Mouse (Mus musculus) ES-Bruce4 (cell line): Measurements from ENCODE around the gene Nmnat1. TPM values are rescaled to one million over a fixed set of nuclear protein-coding genes. Genes with fewer than 3 reads are reported as not detected.

ENCODE experiments used
- H3K27ac ChIP-seq: 2 replicates; pipeline ENCODE4 v1.5.1; 2012; ENCODE audit warnings: low read length, inconsistent platforms; ENCODE audit not compliant: insufficient read depth
- H3K27me3 ChIP-seq: 2 replicates; pipeline ENCODE4 v1.6.1; 2012; ENCODE audit warnings: mild to moderate bottlenecking, low read length, inconsistent platforms; ENCODE audit not compliant: control insufficient read depth, poor library complexity, insufficient read depth, severe bottlenecking
- H3K36me3 ChIP-seq: 2 replicates; pipeline ENCODE4 v1.6.1; 2012; ENCODE audit warnings: inconsistent platforms, mild to moderate bottlenecking, low read length, moderate library complexity; ENCODE audit not compliant: control insufficient read depth, poor library complexity, insufficient read depth, severe bottlenecking
- H3K4me1 ChIP-seq: one replicate; pipeline ENCODE4 v1.8.1; 2011; ENCODE audit warnings: low read length; ENCODE audit not compliant: control insufficient read depth, insufficient read depth
- H3K4me3 ChIP-seq: 2 replicates; pipeline ENCODE4 v1.5.1; 2011; ENCODE audit warnings: low read depth, mild to moderate bottlenecking, low read length
- H3K9ac ChIP-seq: 2 replicates; pipeline ENCODE4 v1.6.1; 2012; ENCODE audit warnings: low read depth, mild to moderate bottlenecking, inconsistent platforms; ENCODE audit not compliant: poor library complexity, severe bottlenecking
- H3K9me3 ChIP-seq: replicated peaks from 2 replicates; pipeline ENCODE4 v1.6.1; 2012; ENCODE audit warnings: mild to moderate bottlenecking, low read length, inconsistent platforms; ENCODE audit not compliant: control insufficient read depth, poor library complexity, insufficient read depth, severe bottlenecking
- CTCF ChIP-seq: IDR thresholded peaks from one replicate; pipeline ENCODE4 v1.8.1; 2011; ENCODE audit warnings: low read depth, low read length
- EP300 ChIP-seq: IDR thresholded peaks from 2 replicates; pipeline ENCODE4 v1.6.1; 2011; ENCODE audit warnings: low read depth, low read length; ENCODE audit not compliant: insufficient read depth
- POLR2A ChIP-seq: IDR thresholded peaks from one replicate; pipeline ENCODE4 v1.8.1; 2011; ENCODE audit warnings: low read length; ENCODE audit not compliant: insufficient read depth
- polyA plus RNA-seq: library from polyadenylated mRNA; stranded (reverse); fragments of >200 nt; gene quantifications from 2 replicates; pipeline ENCODE4 v1.2.4, GENCODE M21; 2011; ENCODE audit warnings: low read depth; ENCODE audit not compliant: missing spikeins, insufficient read depth, insufficient read length

Nmnat1 gene
- polyA plus RNA-seq, 1 experiment = 9.7 TPM

GRCm38 (mm10) chr4:149426325-149427199 is 58.4 kb downstream of the Nmnat1 start, which contains the start of gene Ube4b:
TSS of gene Ube4b (minus strand) at chr4:149426749.
- Histone ChIP-seq H3K9me3 (peaks cover 5% of the 10 kb centered on the region), H3K27me3 (no peaks in the 10 kb centered on the region), H3K4me1 (no peaks in the 10 kb centered on the region), H3K27ac (peak within 1 kb of the TSS; percentile 93), H3K36me3 (peaks cover 4% of the 10 kb centered on the region; the same call in 1 of the 2 replicates), H3K9ac (peak within 1 kb of the TSS; percentile 98), H3K4me3 (peak within 1 kb of the TSS; percentile 91)
- TF ChIP-seq CTCF = no peak
- no peak for TF ChIP-seq POLR2A
- no peak for TF ChIP-seq EP300

GRCm38 (mm10) chr4:149425801-149426292 is 59.2 kb downstream of the Nmnat1 start:
- Histone ChIP-seq H3K27ac (peak overlapping the region; percentile 93), H3K27me3 (no peaks in the 10 kb centered on the region), H3K4me1 (no peaks in the 10 kb centered on the region), H3K9ac (peak overlapping the region; percentile 98), H3K36me3 (peaks cover 4% of the 10 kb centered on the region; the same call in 1 of the 2 replicates), H3K4me3 (peak overlapping the region; percentile 91), H3K9me3 (peaks cover 9% of the 10 kb centered on the region)
- TF ChIP-seq CTCF (no peak), EP300 (no peak), POLR2A (no peak)

- Histone ChIP-seq H3K27me3 (no peaks in the 10 kb centered on the region), H3K36me3 (peaks cover 4% of the 10 kb centered on the region; the same call in 1 of the 2 replicates), H3K4me1 (no peaks in the 10 kb centered on the region), H3K27ac (no peak overlapping the region; the same call in 1 of the 2 replicates), H3K4me3 (peak overlapping the region; percentile 44), H3K9me3 (peaks cover 11% of the 10 kb centered on the region), H3K9ac (peak overlapping the region; percentile 98)
- no peak for TF ChIP-seq EP300
- no peak for TF ChIP-seq CTCF
- TF ChIP-seq POLR2A = no peak
These were observed 60.2 kb downstream of the Nmnat1 start for GRCm38 (mm10) chr4:149424755-149425154.

- Histone ChIP-seq H3K27me3 (no peaks in the 10 kb centered on the region), H3K36me3 (peaks cover 4% of the 10 kb centered on the region; the same call in 1 of the 2 replicates), H3K4me3 (no peak overlapping the region), H3K9ac (no peak overlapping the region), H3K9me3 (peaks cover 11% of the 10 kb centered on the region), H3K4me1 (peaks cover 6% of the 10 kb centered on the region), H3K27ac (no peak overlapping the region)
- TF ChIP-seq POLR2A (no peak), EP300 (no peak), CTCF (no peak)
These were observed 67.1 kb downstream of the Nmnat1 start for GRCm38 (mm10) chr4:149417854-149418365.

Other genes with a start within 250 kb of the Nmnat1 start
- 40.0 and 54.7 TPM in 2 replicates for gene Kif1b, start 177.5 kb downstream of the Nmnat1 start, polyA plus RNA-seq
- gene Ube4b, start 58.5 kb downstream of the Nmnat1 start, polyA plus RNA-seq = 193 and 218 TPM in 2 replicates
- 3.5 and 3.6 TPM in 2 replicates for gene Rbp7, start 30.2 kb downstream of the Nmnat1 start, polyA plus RNA-seq
- gene Tmem274, start 7.8 kb downstream of the Nmnat1 start, polyA plus RNA-seq = not detected in 2 replicates
- 42.6 and 55.2 TPM in 2 replicates for gene Lzic, start within 50 bp of the Nmnat1 start, polyA plus RNA-seq
- gene Ctnnbip1, start 33.0 kb upstream of the Nmnat1 start, polyA plus RNA-seq = 14.0 and 14.4 TPM in 2 replicates
- gene Clstn1, start 101.3 kb upstream of the Nmnat1 start, polyA plus RNA-seq = 59.2 and 60.5 TPM in 2 replicates
- gene Pik3cd, start 217.4 kb upstream of the Nmnat1 start, polyA plus RNA-seq = 13.3 and 13.5 TPM in 2 replicates